Mouse (Mus musculus): Measurements from ENCODE around the gene Psma3.

GRCm38 (mm10) chr12:70946585-70947256, 27.7 kb upstream of the Psma3 start:
- no peak for TF ChIP-seq POLR2A (IDR thresholded peaks at IDR 0.05; ENCODE audit: control insufficient read depth, low read depth, low read length)
- no peak for TF ChIP-seq CTCF (IDR thresholded peaks at IDR 0.05; ENCODE audit: control insufficient read depth, insufficient read depth, insufficient replicate concordance, low read depth, low read length)

Data from testis, adult 2 months (tissue).